Mouse (Mus musculus) spleen, postnatal 4 days (tissue): ENCODE measurements around the gene Gga3.

Source experiments
- DNase-seq, 2 experiments: peaks; one replicate each; pipeline ENCODE4 v3.0.0; 2022; ENCODE audit warnings: low spot score in 2 of 2

Gene Gga3

DNA sequence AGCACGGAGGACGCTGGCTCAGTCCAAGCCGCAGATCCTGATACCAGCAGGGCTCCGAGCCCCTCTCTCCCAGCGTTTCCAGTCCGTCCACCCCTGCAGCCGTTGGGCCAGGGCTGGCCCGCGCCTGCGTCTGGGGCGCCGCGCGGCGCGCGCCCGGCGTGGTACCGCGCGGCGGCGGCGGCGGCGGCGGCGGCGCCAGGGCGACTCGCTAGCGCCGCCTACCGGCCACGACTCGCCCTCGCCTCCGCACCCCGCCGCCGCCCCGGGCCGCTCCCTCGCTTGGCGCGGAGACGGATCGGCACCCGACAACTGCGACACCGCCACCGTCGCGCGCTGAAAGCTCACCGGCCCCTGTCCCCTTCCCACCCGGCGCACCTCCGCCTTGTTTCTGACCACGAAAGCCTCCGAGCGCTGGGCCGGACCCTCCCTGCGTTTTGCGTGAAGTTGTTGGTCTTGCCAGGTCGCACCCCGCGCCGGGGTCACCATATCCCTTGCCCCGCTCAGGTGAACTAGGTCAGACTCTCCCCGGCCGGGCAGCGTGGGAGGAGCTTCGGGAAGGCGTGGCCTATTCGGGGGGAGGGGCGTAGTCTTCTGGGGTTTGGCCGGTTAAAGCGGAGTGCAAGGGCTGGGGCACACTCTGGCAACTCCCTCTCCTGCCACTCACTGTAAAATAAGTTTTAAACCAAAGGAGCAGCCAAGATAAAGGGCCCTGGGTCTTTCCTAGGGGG lies 8.7 kb upstream of the Gga3 start, which contains the start of gene Mif4gd:
Gene Mif4gd, minus strand, starts transcription at position 560 of the 728 bp plus-strand sequence.
- DNase-seq = peak; percentile 97 to 98

DNA sequence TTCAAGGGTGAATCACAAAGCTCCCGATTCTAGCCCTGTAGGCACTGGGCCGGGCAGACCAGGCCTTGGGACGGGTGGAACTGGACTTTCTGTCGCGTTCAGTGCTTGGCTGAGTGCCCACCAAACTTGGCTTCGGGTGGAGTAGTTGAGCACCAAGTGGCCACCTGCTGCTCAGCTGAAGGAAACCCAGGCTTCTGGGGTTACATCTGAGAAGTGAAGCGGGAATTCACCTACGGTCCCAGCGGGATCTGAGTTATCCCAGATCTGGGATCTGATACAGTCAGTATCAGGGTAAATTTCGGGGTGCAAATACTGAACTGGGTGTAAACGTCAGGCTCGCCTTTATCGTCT lies 8.2 kb upstream of the Gga3 start:
- DNase-seq = peak; percentile 79 to 89

DNA sequence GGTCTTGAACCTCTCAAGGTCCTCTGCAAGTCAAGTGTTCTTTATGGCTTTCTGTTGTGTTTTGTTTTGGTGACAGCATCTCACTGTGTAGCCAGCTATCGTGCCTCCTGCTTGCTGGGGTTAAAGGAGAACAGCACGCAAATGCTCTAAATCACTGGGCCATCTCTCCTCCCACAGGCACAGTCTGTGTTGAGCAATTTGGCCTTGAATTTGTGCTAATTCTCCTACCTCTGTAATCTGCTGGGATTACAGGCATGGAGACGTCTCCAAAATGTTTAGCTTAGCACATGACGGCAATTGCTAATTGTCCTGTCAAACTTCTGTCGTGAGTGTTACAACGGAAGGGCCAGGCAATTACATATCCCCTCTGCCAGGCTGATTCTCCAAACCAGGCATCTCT lies 7.3 kb upstream of the Gga3 start:
- no peak for DNase-seq

DNA sequence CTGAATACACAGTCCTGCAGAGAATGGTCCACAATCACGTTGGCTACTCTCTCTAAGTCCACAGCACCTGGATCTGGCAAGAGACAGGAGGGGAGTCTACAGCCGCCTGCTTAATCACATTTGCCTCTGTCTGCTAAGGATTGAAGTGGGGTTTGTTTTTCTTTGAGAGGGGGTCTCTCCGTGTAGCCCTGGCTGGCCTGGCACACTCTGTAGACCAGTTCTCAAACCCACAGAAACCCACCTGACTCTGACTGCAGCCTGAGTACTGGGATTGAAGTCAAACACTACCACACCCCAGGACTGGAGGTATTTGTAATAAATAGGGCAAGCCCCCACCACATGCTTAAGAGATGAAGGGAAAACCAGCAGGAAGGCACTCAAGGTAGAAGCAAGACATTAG lies 5.7 kb upstream of the Gga3 start:
- no peak for DNase-seq

DNA sequence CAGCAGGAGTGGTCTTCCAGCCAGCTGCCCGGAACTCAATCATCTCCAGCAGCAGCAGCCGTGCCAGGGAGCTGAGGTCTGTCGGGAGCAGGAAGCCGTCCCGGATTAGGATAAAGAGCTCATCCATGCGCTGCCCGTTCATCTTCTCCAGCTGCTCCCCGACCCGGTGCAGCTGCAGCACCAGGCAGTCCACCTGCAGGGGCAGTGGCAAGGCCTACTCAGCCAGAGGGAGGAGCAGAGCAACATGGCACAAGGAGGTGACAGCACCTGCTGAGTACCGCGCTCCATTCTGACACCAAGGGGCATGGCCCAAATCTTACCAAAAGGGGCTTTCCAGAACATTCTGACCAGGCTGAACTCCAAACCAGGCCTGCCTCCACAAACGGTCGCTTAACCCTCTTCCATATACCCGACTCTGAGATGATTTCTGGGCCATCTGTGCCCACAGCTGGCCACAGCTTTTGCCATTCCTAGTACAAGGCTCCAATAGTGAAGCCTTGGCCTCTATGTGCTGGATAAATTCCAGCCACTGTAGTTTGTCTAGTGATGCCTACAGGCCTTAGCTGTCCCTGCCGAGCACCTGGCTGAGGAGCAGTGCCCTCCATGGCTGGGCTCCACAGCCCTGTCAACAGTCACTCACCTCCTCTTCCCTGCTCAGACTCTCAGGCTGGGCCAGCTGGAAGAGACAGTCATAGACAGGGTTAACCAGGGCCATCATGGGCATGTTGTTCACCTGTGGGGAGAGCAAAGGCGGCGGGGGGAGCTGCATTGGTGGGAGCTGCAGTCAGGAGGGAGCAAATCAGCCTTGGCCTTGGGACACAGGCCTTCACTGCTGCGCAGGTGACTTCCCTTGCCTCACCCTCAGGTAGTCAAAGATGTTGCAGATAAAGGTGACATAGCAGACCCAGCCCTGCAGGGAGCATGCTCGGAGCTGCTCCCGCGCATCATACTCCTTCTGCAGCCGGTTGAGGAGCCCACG lies 4.9 kb upstream of the Gga3 start:
- DNase-seq = no peak

DNA sequence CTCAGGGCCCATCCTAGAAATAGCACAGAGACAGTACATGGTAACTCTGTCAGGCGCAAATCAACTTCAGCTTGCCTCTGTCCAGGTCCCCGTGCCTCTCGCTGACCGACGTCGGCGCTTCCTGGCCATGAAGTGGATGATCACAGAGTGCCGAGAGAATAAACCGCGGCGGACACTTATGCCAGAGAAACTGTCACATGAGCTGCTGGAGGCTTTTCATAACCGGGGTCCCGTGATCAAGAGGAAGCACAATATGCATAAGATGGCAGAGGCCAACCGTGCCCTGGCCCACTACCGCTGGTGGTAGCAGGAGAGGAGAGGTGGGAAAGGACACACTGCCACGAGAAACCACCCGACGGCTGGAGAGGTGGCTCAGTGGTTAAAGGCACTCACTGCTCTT lies 2.9 kb upstream of the Gga3 start:
- no peak for DNase-seq

DNA sequence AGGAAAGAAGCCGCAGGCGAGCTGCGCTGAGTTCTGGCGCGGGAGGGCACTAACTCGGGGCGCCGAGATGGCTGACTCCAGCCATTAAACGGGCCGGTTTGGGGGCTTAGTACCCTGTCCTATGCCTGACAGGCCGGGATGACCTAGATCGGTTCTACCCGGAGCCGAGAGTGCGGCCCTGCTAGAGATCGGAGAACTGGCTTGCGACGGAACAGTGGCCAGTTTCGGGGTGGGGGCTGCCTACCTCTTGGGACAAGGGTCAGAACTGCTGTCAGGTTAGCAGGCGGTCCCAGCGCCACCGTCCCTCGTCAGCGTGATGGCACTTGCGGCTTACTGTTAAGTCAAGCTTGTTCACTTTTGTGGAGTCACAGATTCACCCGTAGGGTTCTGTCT lies 449 bp upstream of the Gga3 start:
- DNase-seq = no peak

DNA sequence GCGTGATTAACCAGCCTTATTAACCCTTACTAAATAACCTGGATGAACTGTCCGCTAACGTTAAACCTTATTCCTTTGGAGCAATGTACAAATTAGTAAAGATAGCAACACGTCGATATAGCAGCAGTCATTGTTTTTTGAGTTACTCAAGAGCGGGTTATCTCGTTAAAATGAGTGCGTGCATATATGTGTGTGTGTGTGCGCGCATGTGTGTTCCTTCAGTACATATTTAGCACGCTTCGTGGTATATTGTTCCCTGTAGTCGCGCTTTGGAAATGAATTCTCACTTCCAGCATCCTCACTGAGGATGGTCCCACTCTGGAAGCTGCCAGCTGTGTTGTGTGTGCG lies 749 bp downstream of the Gga3 start:
- DNase-seq = no peak

DNA sequence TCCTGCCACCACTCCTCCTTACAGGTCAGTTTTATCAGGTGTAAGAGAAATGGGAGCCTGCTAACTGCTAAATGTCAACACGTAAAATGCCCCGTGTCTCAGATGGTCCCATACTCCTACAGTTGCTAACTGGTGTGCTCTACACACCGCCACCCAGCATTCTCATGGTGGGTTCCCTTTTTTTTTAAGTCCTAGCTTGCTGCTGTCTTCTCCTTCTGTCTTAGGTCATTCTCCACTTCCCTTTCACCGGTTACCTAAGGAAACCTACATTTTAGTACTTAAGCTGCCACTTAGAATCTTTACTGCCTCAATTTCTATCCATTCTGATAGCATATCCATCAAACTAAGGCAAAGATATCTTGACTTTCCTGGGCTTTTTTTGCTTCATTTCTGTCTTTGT lies 2.7 kb downstream of the Gga3 start:
- DNase-seq = no peak

DNA sequence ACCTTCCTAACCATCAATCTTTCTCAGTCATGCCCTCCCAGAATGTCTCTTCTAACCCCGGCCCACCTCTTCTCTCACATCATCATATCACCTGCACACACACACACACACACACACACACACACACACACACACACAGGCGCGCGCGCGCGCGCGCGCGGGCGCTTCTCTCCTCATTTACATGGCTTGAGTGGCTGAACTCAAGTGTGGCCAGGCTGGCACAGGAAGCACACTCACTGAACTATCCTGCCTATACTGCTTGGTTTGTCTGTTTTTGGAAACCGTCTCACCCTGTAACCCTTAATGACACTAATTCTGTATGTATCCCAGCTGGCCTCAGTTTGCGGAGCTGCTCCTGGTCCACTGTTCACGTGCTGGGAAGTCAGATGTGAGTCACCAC lies 3.1 kb downstream of the Gga3 start:
- no peak for DNase-seq

DNA sequence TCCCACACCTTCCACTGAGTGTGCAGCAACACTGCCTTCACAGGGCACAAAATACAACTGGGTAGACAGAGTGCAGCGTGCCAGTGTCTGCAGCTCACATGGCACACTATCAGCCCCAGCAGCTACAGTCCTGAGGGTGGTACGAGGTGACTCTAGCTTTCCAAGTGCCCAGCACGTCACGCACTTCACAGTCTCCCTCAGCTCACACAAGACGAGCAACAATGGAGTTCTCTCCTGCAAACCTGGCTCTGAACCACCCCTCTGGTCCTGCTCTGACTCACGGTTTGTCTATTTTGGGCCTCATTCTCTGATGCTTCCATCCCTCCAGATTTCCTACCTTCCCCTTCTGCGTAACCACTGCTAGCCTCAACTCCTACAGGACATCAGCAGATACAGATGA lies 4.1 kb downstream of the Gga3 start:
- DNase-seq = no peak

DNA sequence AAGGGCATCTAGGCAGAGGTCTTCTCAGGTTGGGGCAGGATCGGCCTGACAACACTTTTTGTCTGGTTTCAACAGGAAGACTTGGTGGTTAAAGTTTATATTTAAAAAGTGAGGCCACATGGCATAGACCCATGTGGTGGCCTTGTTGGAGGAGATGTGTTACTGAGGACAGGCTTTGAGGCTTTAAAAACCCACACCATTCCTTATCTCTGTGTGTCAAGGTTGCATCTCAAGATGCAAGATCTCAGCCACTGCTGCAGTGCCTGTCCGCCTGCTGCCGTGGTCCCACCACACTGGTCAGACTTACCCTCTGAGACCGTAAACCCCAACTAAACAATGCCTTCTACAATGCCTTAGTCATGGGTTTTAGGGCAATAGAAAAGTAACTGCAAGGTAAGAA lies 5.5 kb downstream of the Gga3 start:
- no peak for DNase-seq

DNA sequence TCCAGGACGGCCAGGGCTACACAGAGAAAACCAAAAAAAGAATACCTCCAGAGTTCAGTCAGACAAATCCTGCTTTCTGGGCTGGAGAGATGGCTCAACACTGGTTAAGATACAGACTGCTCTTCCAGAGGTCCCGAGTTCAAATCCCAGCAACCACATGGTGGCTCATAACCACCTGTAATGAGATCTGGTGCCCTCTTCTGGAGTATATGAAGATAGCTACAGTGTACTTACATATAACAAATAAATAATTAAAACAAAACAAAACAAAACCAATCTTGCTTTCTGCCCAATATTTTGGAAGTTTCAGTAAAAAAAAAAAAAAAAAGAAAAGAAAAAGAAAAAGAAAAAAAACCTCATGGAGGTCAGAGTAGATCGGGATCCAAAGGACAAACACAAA lies 8.6 kb downstream of the Gga3 start:
- DNase-seq = no peak

DNA sequence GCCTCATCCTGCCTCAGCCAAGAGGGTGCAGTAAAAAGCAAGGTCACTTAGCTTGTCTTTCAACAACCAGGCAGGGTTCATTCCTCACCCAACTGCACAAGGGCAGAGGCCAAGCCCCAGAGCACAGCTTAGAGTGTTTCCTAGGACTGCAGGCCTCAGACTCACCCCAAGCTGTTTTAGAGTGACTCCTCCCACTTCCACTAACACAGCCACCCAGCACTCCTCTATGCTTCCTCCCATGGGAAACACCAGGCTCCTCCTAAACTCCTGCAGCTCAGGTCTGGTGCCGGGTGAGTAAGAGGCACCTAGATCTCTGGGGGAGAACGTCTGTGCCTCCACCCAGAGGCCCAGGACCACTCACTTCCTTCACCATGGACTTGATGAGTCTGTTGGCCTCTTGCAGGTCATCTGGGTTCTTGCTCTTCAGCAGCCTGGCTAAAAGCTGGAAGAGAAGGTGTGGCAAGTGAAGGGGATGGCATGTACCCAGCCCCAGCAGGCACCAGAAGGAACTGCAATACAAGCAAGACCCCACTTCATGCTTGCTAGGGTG lies 13.2 kb downstream of the Gga3 start:
- no peak for DNase-seq

DNA sequence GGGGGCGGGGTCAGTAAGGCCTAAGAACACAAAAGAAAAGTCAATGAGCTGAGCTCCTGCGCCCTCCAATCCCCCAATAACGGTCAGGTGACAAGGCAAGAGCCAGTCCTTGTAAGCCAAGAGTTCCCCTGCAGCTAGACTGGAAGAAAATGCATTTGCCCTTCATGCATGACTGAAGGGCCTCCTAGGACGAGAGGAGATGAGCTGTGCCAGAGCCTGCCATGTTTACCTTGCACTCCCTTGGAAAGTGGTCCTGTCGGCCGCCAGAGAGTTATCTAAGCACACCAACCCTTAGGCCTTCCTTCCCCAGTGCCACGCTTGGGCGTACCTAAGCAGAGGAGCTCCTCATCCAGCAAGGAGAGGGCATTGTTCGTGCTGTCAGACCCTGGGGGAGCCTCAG lies 15.9 kb downstream of the Gga3 start:
- DNase-seq = no peak

DNA sequence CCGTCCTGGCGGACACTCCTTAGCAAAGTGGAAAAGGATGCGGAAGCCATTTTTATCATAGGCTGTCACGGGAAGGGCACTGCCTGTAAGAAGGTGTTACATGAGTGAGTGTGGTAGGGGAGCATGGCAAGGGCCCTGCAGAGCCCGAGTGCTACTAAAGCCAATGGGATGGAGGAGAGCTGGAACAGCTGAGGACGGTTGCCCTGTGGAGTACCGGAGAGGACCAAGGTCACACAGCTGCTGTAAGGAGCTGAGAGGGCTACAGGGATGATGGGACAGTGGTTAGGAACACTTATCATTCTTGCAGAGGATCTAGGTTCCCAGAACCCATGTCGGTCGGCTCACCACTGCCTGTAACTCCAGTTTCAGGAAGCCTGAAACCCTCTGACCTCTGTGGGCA lies 17.4 kb downstream of the Gga3 start:
- DNase-seq = no peak

DNA sequence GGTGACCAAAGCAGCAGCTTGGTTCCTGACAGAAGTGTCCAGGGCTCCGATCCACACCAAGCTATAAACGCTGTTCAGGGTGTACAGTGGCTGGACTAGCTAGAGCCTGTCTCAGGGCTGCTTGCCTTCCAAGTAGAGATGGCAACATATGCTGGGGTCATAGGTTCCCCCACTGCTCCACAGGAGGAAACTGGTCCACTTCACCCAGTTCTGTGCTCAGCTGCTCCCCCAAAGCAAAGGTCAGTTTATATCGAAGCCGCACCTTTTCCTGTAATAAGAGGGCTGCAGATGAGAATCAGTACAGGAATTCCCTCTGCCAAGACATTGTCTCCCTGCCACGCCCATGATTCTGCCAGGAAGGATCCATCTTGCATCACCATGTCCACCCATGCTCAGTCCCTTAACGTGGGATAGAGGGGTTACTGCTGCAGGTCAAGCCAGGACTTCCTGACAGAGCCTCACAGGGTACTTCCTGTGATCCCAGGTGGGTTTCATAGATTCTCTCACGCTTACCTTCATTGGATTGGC lies 18.2 kb downstream of the Gga3 start:
- no peak for DNase-seq

DNA sequence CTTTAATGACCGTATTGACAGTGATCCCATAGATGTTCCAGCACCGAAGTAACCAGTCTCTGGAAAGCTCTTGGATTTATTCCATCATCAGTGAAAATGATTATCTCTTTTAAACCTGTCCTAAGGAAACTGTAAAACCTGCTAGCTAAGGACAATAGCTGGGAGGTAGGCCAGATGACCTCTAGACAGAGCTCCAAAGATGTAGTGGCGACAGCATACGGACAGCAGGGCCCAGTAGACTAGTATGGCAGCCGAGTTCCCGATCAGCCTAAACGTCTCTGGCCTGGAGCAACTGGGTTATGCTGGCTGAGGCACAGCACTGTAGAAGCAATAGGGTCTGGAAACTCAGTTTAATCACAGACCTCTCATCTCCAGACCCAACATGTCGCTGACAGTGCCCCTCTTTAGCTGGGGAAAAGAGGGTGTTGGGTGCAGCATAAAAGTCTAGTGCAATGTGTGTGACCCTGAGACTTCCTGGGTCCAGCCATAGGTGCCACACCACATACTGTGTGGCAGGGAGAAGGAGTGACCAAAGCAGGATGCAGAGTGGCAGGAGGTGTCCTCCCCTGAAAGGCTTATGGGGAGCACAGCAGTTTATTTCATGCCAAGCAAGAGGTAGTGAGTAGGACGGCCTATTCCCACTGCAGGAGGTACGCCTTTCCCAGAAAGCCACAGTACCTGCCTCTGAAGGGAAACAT lies 19.3 kb downstream of the Gga3 start:
- no peak for DNase-seq

DNA sequence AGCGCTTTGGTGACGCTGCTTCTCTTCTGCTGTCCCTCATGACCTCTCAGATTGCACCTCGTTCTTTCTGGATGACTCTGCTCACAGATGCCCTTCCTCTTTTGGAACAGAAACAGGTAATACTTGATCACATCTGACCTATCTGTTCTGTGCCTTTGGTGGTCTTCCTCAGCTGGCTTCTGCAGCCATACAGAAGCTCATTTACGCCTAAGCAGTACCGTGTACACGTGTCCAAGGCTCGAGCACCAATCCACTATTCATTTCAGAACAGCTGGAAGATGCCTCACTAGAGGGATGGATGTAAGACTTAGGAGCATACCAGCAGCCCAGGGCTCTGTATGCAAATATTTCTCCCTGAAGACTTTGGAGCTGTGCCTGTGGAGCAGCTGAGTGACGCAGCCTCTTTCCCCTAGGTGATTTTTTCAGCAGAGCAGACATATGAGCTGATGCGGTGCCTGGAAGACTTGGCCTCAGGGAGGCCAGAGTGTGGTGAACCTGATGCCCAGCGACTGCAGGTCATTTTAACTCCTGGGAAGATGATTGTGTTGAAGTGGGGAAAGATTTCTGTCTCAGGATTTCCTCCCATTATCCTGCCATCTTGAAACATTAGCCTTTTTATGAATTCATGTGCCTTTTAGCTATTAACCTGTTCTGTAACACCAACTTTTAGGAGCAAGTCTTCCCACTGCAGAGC lies 20.8 kb downstream of the Gga3 start:
- DNase-seq = no peak

DNA sequence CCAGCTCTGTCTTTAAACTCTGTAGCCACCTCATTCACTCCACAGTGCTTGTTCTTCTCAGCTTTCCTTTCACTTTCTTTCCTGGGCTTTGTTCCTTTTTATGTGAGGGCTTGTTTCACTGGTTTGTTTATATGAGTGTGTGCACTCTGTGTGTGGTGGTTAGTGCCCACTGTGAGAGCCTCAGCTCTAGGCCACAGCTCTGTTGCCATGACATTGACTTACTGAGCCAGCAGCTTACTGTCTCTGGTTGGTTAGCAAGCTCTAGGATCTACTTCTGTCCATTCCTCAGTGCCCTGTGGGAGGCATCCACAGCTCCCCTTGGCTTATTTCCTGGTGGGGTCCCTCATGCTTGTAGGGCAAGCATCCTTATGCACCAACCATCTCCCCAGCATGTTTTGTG lies 24.8 kb downstream of the Gga3 start:
- DNase-seq = no peak

DNA sequence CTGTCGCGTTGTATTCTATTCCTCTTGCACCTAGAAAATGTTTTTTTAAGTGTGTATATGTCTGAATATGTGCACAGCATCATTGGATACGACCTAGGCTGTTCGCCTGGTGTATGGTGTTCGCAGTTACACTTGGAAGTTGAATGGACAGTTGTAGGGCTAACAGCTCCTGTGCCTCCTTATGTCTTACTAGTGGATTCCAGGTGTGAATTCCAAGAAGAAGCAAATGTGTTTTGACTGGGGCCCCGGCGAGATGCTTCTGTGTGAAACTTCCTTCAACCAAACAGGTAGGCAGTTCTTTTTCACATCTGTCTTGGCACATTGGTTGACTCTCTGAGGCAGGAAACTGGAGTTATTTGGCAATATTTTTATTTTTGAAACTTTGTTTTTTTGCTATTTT lies 38.9 kb downstream of the Gga3 start:
- DNase-seq = no peak
